Mouse (Mus musculus) erythroblast, embryonic 14.5 days (primary cell): ENCODE results near the gene AL607142.1.

Source experiments
- GATA1 ChIP-seq: IDR thresholded peaks from 2 replicates; pipeline ENCODE4 v1.6.1; 2012; ENCODE audit warnings: low read length, inconsistent platforms, mixed read lengths
- TAL1 ChIP-seq: IDR thresholded peaks from 3 replicates; pipeline ENCODE4 v1.6.1; 2012; ENCODE audit warnings: low read length, inconsistent platforms, mixed read lengths

DNA sequence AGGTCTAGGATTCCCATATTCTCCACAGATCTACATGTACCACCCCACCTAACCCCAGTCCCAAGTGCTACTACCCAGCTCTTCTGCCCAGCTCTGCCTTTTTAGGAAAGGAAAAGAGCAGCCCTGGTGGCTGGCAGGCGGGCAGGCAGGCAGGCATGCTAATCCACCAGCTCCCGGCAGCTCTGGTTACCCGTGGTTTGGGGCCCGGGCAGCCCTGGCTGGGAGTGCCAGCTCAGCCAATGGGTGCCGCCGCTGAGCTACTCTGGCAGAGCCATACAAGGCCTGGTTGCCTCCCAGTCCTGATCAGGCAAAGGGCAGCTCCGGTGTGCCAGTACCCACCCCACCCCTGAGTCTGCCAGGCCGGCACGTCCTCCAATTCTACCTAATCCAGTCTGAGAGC is 78.1 kb downstream of the AL607142.1 start:
- TF ChIP-seq TAL1 (no peak), GATA1 (no peak)
